Mouse (Mus musculus): Measurements from ENCODE around the gene Vav3. TPM values are rescaled to one million over a fixed set of nuclear protein-coding genes. Genes with fewer than 3 reads are reported as not detected.

Vav3 gene
- polyA plus RNA-seq, 1 experiment: 2.3 TPM

- Histone ChIP-seq H3K27me3 (ENCODE audit: control insufficient read depth, insufficient read depth, low read length, poor library complexity, severe bottlenecking) (no peaks in the 10 kb centered on the region), H3K36me3 (ENCODE audit: control insufficient read depth, insufficient read depth, low read length, poor library complexity, severe bottlenecking) (no peaks in the 10 kb centered on the region), H3K9me3 (replicated peaks; ENCODE audit: control insufficient read depth, insufficient read depth, low read length, poor library complexity, severe bottlenecking) (no peaks in the 10 kb centered on the region), H3K9ac (ENCODE audit: low read depth, poor library complexity, severe bottlenecking) (no peak overlapping the region), H3K27ac (ENCODE audit: insufficient read depth, low read length) (no peak overlapping the region), H3K4me3 (ENCODE audit: low read depth, low read length) (no peak overlapping the region), H3K4me1 (ENCODE audit: control insufficient read depth, insufficient read depth, low read length) (no peaks in the 10 kb centered on the region)
- TF ChIP-seq CTCF (IDR thresholded peaks at IDR 0.05; ENCODE audit: low read depth, low read length) (no peak), POLR2A (IDR thresholded peaks at IDR 0.05; ENCODE audit: insufficient read depth, low read length) (no peak), EP300 (IDR thresholded peaks at IDR 0.05; ENCODE audit: insufficient read depth, low read depth, low read length) (no peak)
Observed at GRCm38 (mm10) chr3:109360746-109361145, 20.3 kb downstream of the Vav3 start.

- Histone ChIP-seq H3K27me3 (ENCODE audit: control insufficient read depth, insufficient read depth, low read length, poor library complexity, severe bottlenecking) (no peaks in the 10 kb centered on the region), H3K9me3 (replicated peaks; ENCODE audit: control insufficient read depth, insufficient read depth, low read length, poor library complexity, severe bottlenecking) (no peaks in the 10 kb centered on the region), H3K36me3 (ENCODE audit: control insufficient read depth, insufficient read depth, low read length, poor library complexity, severe bottlenecking) (no peaks in the 10 kb centered on the region), H3K9ac (ENCODE audit: low read depth, poor library complexity, severe bottlenecking) (no peak overlapping the region), H3K27ac (ENCODE audit: insufficient read depth, low read length) (no peak overlapping the region), H3K4me3 (ENCODE audit: low read depth, low read length) (no peak overlapping the region), H3K4me1 (ENCODE audit: control insufficient read depth, insufficient read depth, low read length) (no peaks in the 10 kb centered on the region)
- TF ChIP-seq POLR2A (IDR thresholded peaks at IDR 0.05; ENCODE audit: insufficient read depth, low read length) (no peak), CTCF (IDR thresholded peaks at IDR 0.05; ENCODE audit: low read depth, low read length) (no peak), EP300 (IDR thresholded peaks at IDR 0.05; ENCODE audit: insufficient read depth, low read depth, low read length) (no peak)
Observed at GRCm38 (mm10) chr3:109361882-109362281, 21.4 kb downstream of the Vav3 start.

- H3K4me1 ChIP-seq (ENCODE audit: control insufficient read depth, insufficient read depth, low read length): no peaks in the 10 kb centered on the region
- no peaks in the 10 kb centered on the region for H3K27me3 ChIP-seq (ENCODE audit: control insufficient read depth, insufficient read depth, low read length, poor library complexity, severe bottlenecking)
- no peak overlapping the region for H3K27ac ChIP-seq (ENCODE audit: insufficient read depth, low read length)
- TF ChIP-seq POLR2A (IDR thresholded peaks at IDR 0.05; ENCODE audit: insufficient read depth, low read length): no peak
- TF ChIP-seq EP300 (IDR thresholded peaks at IDR 0.05; ENCODE audit: insufficient read depth, low read depth, low read length): no peak
- no peak for TF ChIP-seq CTCF (IDR thresholded peaks at IDR 0.05; ENCODE audit: low read depth, low read length)
- no peaks in the 10 kb centered on the region for H3K36me3 ChIP-seq (ENCODE audit: control insufficient read depth, insufficient read depth, low read length, poor library complexity, severe bottlenecking)
- H3K9me3 ChIP-seq (replicated peaks; ENCODE audit: control insufficient read depth, insufficient read depth, low read length, poor library complexity, severe bottlenecking): no peaks in the 10 kb centered on the region
- no peak overlapping the region for H3K4me3 ChIP-seq (ENCODE audit: low read depth, low read length)
- no peak overlapping the region for H3K9ac ChIP-seq (ENCODE audit: low read depth, poor library complexity, severe bottlenecking)
Observed at GRCm38 (mm10) chr3:109362310-109362709, 21.9 kb downstream of the Vav3 start.

GRCm38 (mm10) chr3:109363522-109363921 is 23.1 kb downstream of the Vav3 start:
- TF ChIP-seq POLR2A (IDR thresholded peaks at IDR 0.05; ENCODE audit: insufficient read depth, low read length) (no peak), CTCF (IDR thresholded peaks at IDR 0.05; ENCODE audit: low read depth, low read length) (no peak), EP300 (IDR thresholded peaks at IDR 0.05; ENCODE audit: insufficient read depth, low read depth, low read length) (no peak)
- Histone ChIP-seq H3K4me3 (ENCODE audit: low read depth, low read length) (no peak overlapping the region), H3K9me3 (replicated peaks; ENCODE audit: control insufficient read depth, insufficient read depth, low read length, poor library complexity, severe bottlenecking) (no peaks in the 10 kb centered on the region)

GRCm38 (mm10) chr3:109365875-109366274 is 25.4 kb downstream of the Vav3 start:
- Histone ChIP-seq H3K36me3 (ENCODE audit: control insufficient read depth, insufficient read depth, low read length, poor library complexity, severe bottlenecking) (no peaks in the 10 kb centered on the region), H3K4me1 (ENCODE audit: control insufficient read depth, insufficient read depth, low read length) (no peaks in the 10 kb centered on the region), H3K4me3 (ENCODE audit: low read depth, low read length) (no peak overlapping the region), H3K27ac (ENCODE audit: insufficient read depth, low read length) (no peak overlapping the region), H3K9ac (ENCODE audit: low read depth, poor library complexity, severe bottlenecking) (no peak overlapping the region), H3K9me3 (replicated peaks; ENCODE audit: control insufficient read depth, insufficient read depth, low read length, poor library complexity, severe bottlenecking) (no peaks in the 10 kb centered on the region), H3K27me3 (ENCODE audit: control insufficient read depth, insufficient read depth, low read length, poor library complexity, severe bottlenecking) (no peaks in the 10 kb centered on the region)
- no peak for TF ChIP-seq CTCF (IDR thresholded peaks at IDR 0.05; ENCODE audit: low read depth, low read length)
- TF ChIP-seq EP300 (IDR thresholded peaks at IDR 0.05; ENCODE audit: insufficient read depth, low read depth, low read length): no peak
- TF ChIP-seq POLR2A (IDR thresholded peaks at IDR 0.05; ENCODE audit: insufficient read depth, low read length): no peak

More at GRCm38 (mm10) chr3:109363522-109363921, 23.1 kb downstream of the Vav3 start:
- H3K4me1 ChIP-seq (ENCODE audit: control insufficient read depth, insufficient read depth, low read length): no peaks in the 10 kb centered on the region
- no peaks in the 10 kb centered on the region for H3K36me3 ChIP-seq (ENCODE audit: control insufficient read depth, insufficient read depth, low read length, poor library complexity, severe bottlenecking)
- no peak overlapping the region for H3K9ac ChIP-seq (ENCODE audit: low read depth, poor library complexity, severe bottlenecking)
- no peaks in the 10 kb centered on the region for H3K27me3 ChIP-seq (ENCODE audit: control insufficient read depth, insufficient read depth, low read length, poor library complexity, severe bottlenecking)
- H3K27ac ChIP-seq (ENCODE audit: insufficient read depth, low read length): no peak overlapping the region

GRCm38 (mm10) chr3:109366411-109366851 is 26.0 kb downstream of the Vav3 start:
- Histone ChIP-seq H3K4me1 (ENCODE audit: control insufficient read depth, insufficient read depth, low read length) (no peaks in the 10 kb centered on the region), H3K4me3 (ENCODE audit: low read depth, low read length) (no peak overlapping the region), H3K36me3 (ENCODE audit: control insufficient read depth, insufficient read depth, low read length, poor library complexity, severe bottlenecking) (no peaks in the 10 kb centered on the region)

More at GRCm38 (mm10) chr3:109366411-109366851, 26.0 kb downstream of the Vav3 start:
- no peaks in the 10 kb centered on the region for H3K9me3 ChIP-seq (replicated peaks; ENCODE audit: control insufficient read depth, insufficient read depth, low read length, poor library complexity, severe bottlenecking)
- H3K27me3 ChIP-seq (ENCODE audit: control insufficient read depth, insufficient read depth, low read length, poor library complexity, severe bottlenecking): no peaks in the 10 kb centered on the region
- no peak overlapping the region for H3K27ac ChIP-seq (ENCODE audit: insufficient read depth, low read length)
- no peak overlapping the region for H3K9ac ChIP-seq (ENCODE audit: low read depth, poor library complexity, severe bottlenecking)
- TF ChIP-seq POLR2A (IDR thresholded peaks at IDR 0.05; ENCODE audit: insufficient read depth, low read length) (no peak), CTCF (IDR thresholded peaks at IDR 0.05; ENCODE audit: low read depth, low read length) (no peak), EP300 (IDR thresholded peaks at IDR 0.05; ENCODE audit: insufficient read depth, low read depth, low read length) (no peak)
